Mouse (Mus musculus): ENCODE results near the gene Mrtfa. TPM values are rescaled to one million over a fixed set of nuclear protein-coding genes. Genes with fewer than 3 reads are reported as not detected.
"Not testable (repeated sequence)": the region's sequence is repeated elsewhere in the genome, so short reads cannot be mapped to it uniquely, and the experiment has no call there.

Gene Mrtfa
- polyA plus RNA-seq, 1 experiment from 2014 or later, result 23.8 TPM

- no peak overlapping the region for H3K4me2 ChIP-seq (ENCODE audit: low read depth)
- no peaks in the 10 kb centered on the region for H3K9me3 ChIP-seq (ENCODE audit: control insufficient read depth, low read length)
- 91% methylated on average over 3 of the region's 3 CpGs for WGBS
- no peaks in the 10 kb centered on the region for H3K27me3 ChIP-seq (ENCODE audit: control insufficient read depth, insufficient read depth, low read length)
- no peak overlapping the region for H3K4me3 ChIP-seq (ENCODE audit: low read depth, low read length)
- no peaks in the 10 kb centered on the region for H3K4me1 ChIP-seq (ENCODE audit: control insufficient read depth, insufficient read depth, low read length)
- H3K27ac ChIP-seq (ENCODE audit: low read depth, low read length), result no peak overlapping the region
- no peak for ATAC-seq (ENCODE audit: insufficient read depth, low FRiP score, low TSS enrichment)
- no peak for DNase-seq (ENCODE audit: low spot score)
- H3K9ac ChIP-seq (ENCODE audit: low read length), result no peak overlapping the region
- no peaks in the 10 kb centered on the region for H3K36me3 ChIP-seq (ENCODE audit: control insufficient read depth, insufficient read depth, low read length)
These were observed 37.7 kb upstream of the Mrtfa start for GRCm38 (mm10) chr15:81228258-81228657.

- DNase-seq (ENCODE audit: low spot score) (no peak), ATAC-seq (ENCODE audit: insufficient read depth, low FRiP score, low TSS enrichment) (no peak)
- 88% methylated on average over 3 of the region's 3 CpGs for WGBS
- Histone ChIP-seq H3K9me3 (ENCODE audit: control insufficient read depth, low read length) (no peaks in the 10 kb centered on the region), H3K36me3 (ENCODE audit: control insufficient read depth, insufficient read depth, low read length) (no peaks in the 10 kb centered on the region), H3K4me2 (ENCODE audit: low read depth) (no peak overlapping the region), H3K4me1 (ENCODE audit: control insufficient read depth, insufficient read depth, low read length) (no peaks in the 10 kb centered on the region), H3K4me3 (ENCODE audit: low read depth, low read length) (no peak overlapping the region), H3K9ac (ENCODE audit: low read length) (no peak overlapping the region), H3K27ac (ENCODE audit: low read depth, low read length) (no peak overlapping the region), H3K27me3 (ENCODE audit: control insufficient read depth, insufficient read depth, low read length) (no peaks in the 10 kb centered on the region)
These were observed 36.7 kb upstream of the Mrtfa start for GRCm38 (mm10) chr15:81227275-81227674.

DNA sequence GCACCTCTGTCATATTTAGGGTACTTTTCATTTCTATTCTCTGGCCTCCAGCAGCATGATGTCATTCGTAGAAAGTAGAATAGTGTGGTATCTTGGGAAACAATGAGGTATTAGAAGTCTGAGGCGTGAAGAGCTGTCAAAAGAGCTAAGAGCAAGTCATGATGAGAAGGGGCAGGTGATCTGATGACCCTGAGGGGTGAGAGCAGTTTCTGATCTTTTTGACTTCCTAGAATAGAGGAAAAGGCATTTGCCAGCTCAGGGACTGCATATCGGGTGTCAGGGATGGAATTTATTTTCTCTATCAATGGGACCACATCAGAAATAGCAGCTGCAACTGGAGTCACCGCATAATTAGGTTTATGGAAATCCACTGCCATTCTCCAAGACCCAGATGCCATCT, 36.2 kb upstream of the Mrtfa start:
- no peak overlapping the region for H3K9ac ChIP-seq (ENCODE audit: low read length)
- H3K27ac ChIP-seq (ENCODE audit: low read depth, low read length), result no peak overlapping the region
- no peak for ATAC-seq (ENCODE audit: insufficient read depth, low FRiP score, low TSS enrichment)
- no peaks in the 10 kb centered on the region for H3K9me3 ChIP-seq (ENCODE audit: control insufficient read depth, low read length)
- no peaks in the 10 kb centered on the region for H3K36me3 ChIP-seq (ENCODE audit: control insufficient read depth, insufficient read depth, low read length)
- DNase-seq (ENCODE audit: low spot score), result no peak
- no peaks in the 10 kb centered on the region for H3K4me1 ChIP-seq (ENCODE audit: control insufficient read depth, insufficient read depth, low read length)
- no peak overlapping the region for H3K4me3 ChIP-seq (ENCODE audit: low read depth, low read length)
- H3K27me3 ChIP-seq (ENCODE audit: control insufficient read depth, insufficient read depth, low read length), result no peaks in the 10 kb centered on the region
- WGBS, result 74% methylated on average over 4 of the region's 4 CpGs
- no peak overlapping the region for H3K4me2 ChIP-seq (ENCODE audit: low read depth)

- ATAC-seq (ENCODE audit: insufficient read depth, low FRiP score, low TSS enrichment) (no peak), DNase-seq (ENCODE audit: low spot score) (no peak)
- H3K4me3 ChIP-seq (ENCODE audit: low read depth, low read length), result no peak overlapping the region
- WGBS, result 69% methylated on average over 6 of the region's 6 CpGs
- H3K27ac ChIP-seq (ENCODE audit: low read depth, low read length), result no peak overlapping the region
- no peaks in the 10 kb centered on the region for H3K4me1 ChIP-seq (ENCODE audit: control insufficient read depth, insufficient read depth, low read length)
- H3K27me3 ChIP-seq (ENCODE audit: control insufficient read depth, insufficient read depth, low read length), result no peaks in the 10 kb centered on the region
- no peaks in the 10 kb centered on the region for H3K36me3 ChIP-seq (ENCODE audit: control insufficient read depth, insufficient read depth, low read length)
- no peaks in the 10 kb centered on the region for H3K9me3 ChIP-seq (ENCODE audit: control insufficient read depth, low read length)
- no peak overlapping the region for H3K9ac ChIP-seq (ENCODE audit: low read length)
- no peak overlapping the region for H3K4me2 ChIP-seq (ENCODE audit: low read depth)
These were observed 35.2 kb upstream of the Mrtfa start for GRCm38 (mm10) chr15:81225732-81226131.

DNA sequence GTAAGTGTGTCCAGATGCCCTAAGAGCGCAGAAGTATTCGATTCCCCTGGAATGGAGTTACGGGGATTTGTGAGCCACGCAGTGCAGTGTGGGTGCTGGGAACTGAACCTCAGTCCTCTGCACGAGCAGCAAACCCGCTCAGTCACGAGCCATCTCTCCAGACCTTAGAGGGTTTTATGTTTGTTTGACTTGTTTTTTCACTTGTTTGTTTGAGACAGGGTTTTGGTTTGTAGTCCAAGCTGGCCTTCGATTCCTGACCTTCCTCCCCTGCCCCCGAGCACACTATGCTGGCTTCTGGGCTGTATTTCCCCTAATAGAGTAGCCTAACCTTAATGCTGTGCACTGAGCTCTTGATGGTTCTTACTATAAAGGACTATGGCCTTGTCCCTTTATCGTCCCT, 34.5 kb upstream of the Mrtfa start:
- DNase-seq (ENCODE audit: low spot score), result no peak
- no peak for ATAC-seq (ENCODE audit: insufficient read depth, low FRiP score, low TSS enrichment)

DNA sequence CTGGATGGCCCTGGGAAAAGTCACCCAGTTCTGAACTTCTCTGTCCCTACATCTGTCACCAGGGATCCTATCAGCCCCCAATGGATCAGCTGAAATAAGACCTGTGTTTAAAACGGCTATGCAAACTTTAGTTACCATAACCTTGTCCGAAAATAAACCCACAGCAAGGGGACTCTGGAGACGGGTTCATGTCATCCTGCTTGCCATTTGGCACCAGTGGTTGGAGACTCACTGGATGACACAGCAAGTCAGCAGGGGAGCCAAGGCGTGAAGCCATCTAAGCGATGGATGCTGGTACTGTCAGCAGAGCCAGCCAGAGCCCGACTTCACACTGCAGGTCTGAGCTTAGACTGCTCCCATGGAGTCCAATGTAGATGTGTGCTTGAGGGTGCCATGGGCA, 30.9 kb upstream of the Mrtfa start:
- DNase-seq (ENCODE audit: low spot score), result no peak
- Histone ChIP-seq H3K27ac (ENCODE audit: low read depth, low read length) (no peak overlapping the region), H3K27me3 (ENCODE audit: control insufficient read depth, insufficient read depth, low read length) (no peaks in the 10 kb centered on the region), H3K4me1 (ENCODE audit: control insufficient read depth, insufficient read depth, low read length) (no peaks in the 10 kb centered on the region), H3K4me2 (ENCODE audit: low read depth) (no peak overlapping the region), H3K36me3 (ENCODE audit: control insufficient read depth, insufficient read depth, low read length) (no peaks in the 10 kb centered on the region), H3K9me3 (ENCODE audit: control insufficient read depth, low read length) (no peaks in the 10 kb centered on the region), H3K4me3 (ENCODE audit: low read depth, low read length) (no peak overlapping the region), H3K9ac (ENCODE audit: low read length) (no peak overlapping the region)
- ATAC-seq (ENCODE audit: insufficient read depth, low FRiP score, low TSS enrichment), result no peak
- WGBS, result 51% methylated on average over 6 of the region's 6 CpGs

More for the DNA sequence above, 34.5 kb upstream of the Mrtfa start:
- 87% methylated on average over 10 of the region's 10 CpGs for WGBS
- H3K27ac ChIP-seq (ENCODE audit: low read depth, low read length), result no peak overlapping the region
- no peaks in the 10 kb centered on the region for H3K9me3 ChIP-seq (ENCODE audit: control insufficient read depth, low read length)
- H3K4me3 ChIP-seq (ENCODE audit: low read depth, low read length), result no peak overlapping the region
- no peaks in the 10 kb centered on the region for H3K36me3 ChIP-seq (ENCODE audit: control insufficient read depth, insufficient read depth, low read length)
- no peaks in the 10 kb centered on the region for H3K27me3 ChIP-seq (ENCODE audit: control insufficient read depth, insufficient read depth, low read length)
- no peaks in the 10 kb centered on the region for H3K4me1 ChIP-seq (ENCODE audit: control insufficient read depth, insufficient read depth, low read length)
- no peak overlapping the region for H3K4me2 ChIP-seq (ENCODE audit: low read depth)
- no peak overlapping the region for H3K9ac ChIP-seq (ENCODE audit: low read length)

- H3K27ac ChIP-seq (ENCODE audit: low read depth, low read length); H3K27me3 ChIP-seq (ENCODE audit: control insufficient read depth, insufficient read depth, low read length); H3K9ac ChIP-seq (ENCODE audit: low read length); H3K36me3 ChIP-seq (ENCODE audit: control insufficient read depth, insufficient read depth, low read length); H3K4me1 ChIP-seq (ENCODE audit: control insufficient read depth, insufficient read depth, low read length); H3K4me2 ChIP-seq (ENCODE audit: low read depth); H3K4me3 ChIP-seq (ENCODE audit: low read depth, low read length); DNase-seq (ENCODE audit: low spot score); H3K9me3 ChIP-seq (ENCODE audit: control insufficient read depth, low read length); ATAC-seq (ENCODE audit: insufficient read depth, low FRiP score, low TSS enrichment): not testable (repeated sequence)
- WGBS, result 71% methylated on average over 8 of the region's 8 CpGs
These were observed 29.5 kb upstream of the Mrtfa start for GRCm38 (mm10) chr15:81220051-81220450.

DNA sequence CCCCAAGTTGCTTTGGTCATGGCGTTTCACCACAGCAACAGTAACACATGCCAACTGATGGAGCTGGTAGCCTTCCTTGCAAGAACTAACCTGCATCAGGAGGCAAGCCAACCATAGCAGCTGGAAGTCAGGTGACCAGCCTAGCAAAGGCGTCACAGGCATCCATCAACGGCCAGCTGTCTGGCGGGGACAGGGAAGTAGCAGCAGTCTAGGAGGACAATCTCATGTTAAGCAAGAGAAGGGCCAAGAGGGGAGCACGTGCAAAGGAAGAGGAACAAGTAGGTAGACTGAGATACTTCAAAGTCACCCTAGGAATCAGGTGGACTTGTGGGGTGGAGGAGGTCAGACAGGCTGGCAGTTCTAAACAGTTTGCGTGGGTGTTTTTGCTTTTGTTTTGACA, 28.5 kb upstream of the Mrtfa start:
- no peak for DNase-seq (ENCODE audit: low spot score)
- no peaks in the 10 kb centered on the region for H3K9me3 ChIP-seq (ENCODE audit: control insufficient read depth, low read length)
- no peak for ATAC-seq (ENCODE audit: insufficient read depth, low FRiP score, low TSS enrichment)

GRCm38 (mm10) chr15:81216906-81217653, 26.5 kb upstream of the Mrtfa start:
- Histone ChIP-seq H3K4me2 (ENCODE audit: low read depth) (no peak overlapping the region), H3K36me3 (ENCODE audit: control insufficient read depth, insufficient read depth, low read length) (no peaks in the 10 kb centered on the region), H3K9ac (ENCODE audit: low read length) (no peak overlapping the region), H3K27me3 (ENCODE audit: control insufficient read depth, insufficient read depth, low read length) (no peaks in the 10 kb centered on the region), H3K4me1 (ENCODE audit: control insufficient read depth, insufficient read depth, low read length) (no peaks in the 10 kb centered on the region), H3K9me3 (ENCODE audit: control insufficient read depth, low read length) (no peaks in the 10 kb centered on the region), H3K4me3 (ENCODE audit: low read depth, low read length) (no peak overlapping the region), H3K27ac (ENCODE audit: low read depth, low read length) (no peak overlapping the region)
- 86% methylated on average over 19 of the region's 19 CpGs for WGBS
- DNase-seq (ENCODE audit: low spot score) (no peak), ATAC-seq (ENCODE audit: insufficient read depth, low FRiP score, low TSS enrichment) (no peak)

More for the DNA sequence above, 28.5 kb upstream of the Mrtfa start:
- H3K27me3 ChIP-seq (ENCODE audit: control insufficient read depth, insufficient read depth, low read length), result no peaks in the 10 kb centered on the region
- no peak overlapping the region for H3K4me3 ChIP-seq (ENCODE audit: low read depth, low read length)
- H3K36me3 ChIP-seq (ENCODE audit: control insufficient read depth, insufficient read depth, low read length), result no peaks in the 10 kb centered on the region
- H3K27ac ChIP-seq (ENCODE audit: low read depth, low read length), result no peak overlapping the region
- H3K4me1 ChIP-seq (ENCODE audit: control insufficient read depth, insufficient read depth, low read length), result no peaks in the 10 kb centered on the region
- no peak overlapping the region for H3K4me2 ChIP-seq (ENCODE audit: low read depth)
- WGBS, result 78% methylated on average over 6 of the region's 6 CpGs
- no peak overlapping the region for H3K9ac ChIP-seq (ENCODE audit: low read length)

All from neural tube, embryonic 11.5 days (tissue).